7 mouse cellular contexts compared by ENCODE assay signal in genomic region chr11:94169596-94169995, GRCm38 (mm10).
"Had no signal": no experiment of that assay in that cellular context is flagged by ENCODE, and none has a peak within 500 bp of the region (broad histone marks: within the 10 kb centered on the region; RNA-seq: fewer than 3 reads in every experiment).

No protein-coding gene starts in this region.

- ATAC-seq: lung, postnatal 0 days had no signal

- DNase-seq: kidney, adult 2 months; kidney, postnatal 14 days; lung, adult 2 months; lung, postnatal 36 days; midbrain, embryonic 14.5 days; retina, postnatal 1 day had no signal
